Mouse (Mus musculus) megakaryocyte, adult 5-6 weeks (primary cell): ENCODE results near the gene Slc30a6. TPM values are rescaled to one million over a fixed set of nuclear protein-coding genes. Genes with fewer than 3 reads are reported as not detected.

Experiments used
- ATAC-seq: 2 replicates; pipeline ENCODE4 v1.8.0; 2016; ENCODE audit warnings: mild to moderate bottlenecking, inconsistent platforms; ENCODE audit not compliant: poor library complexity, severe bottlenecking
- total RNA-seq, 2 experiments: library from RNA; stranded (forward) in 1 of 2; stranded (reverse) in 1 of 2; fragments of 153-499, 151-499 nt in 1 of 2; fragments of 221-1000, 200-1000 nt in 1 of 2; gene quantifications; 2 replicates each; pipeline versions ENCODE4 v1.2.3 to v1.2.4; 2015 to 2017

Slc30a6 gene
- 14.1 and 15.9 TPM in 2 replicates for total RNA-seq (2015)
- total RNA-seq (2017) = 7.8 and 12.2 TPM in 2 replicates

DNA sequence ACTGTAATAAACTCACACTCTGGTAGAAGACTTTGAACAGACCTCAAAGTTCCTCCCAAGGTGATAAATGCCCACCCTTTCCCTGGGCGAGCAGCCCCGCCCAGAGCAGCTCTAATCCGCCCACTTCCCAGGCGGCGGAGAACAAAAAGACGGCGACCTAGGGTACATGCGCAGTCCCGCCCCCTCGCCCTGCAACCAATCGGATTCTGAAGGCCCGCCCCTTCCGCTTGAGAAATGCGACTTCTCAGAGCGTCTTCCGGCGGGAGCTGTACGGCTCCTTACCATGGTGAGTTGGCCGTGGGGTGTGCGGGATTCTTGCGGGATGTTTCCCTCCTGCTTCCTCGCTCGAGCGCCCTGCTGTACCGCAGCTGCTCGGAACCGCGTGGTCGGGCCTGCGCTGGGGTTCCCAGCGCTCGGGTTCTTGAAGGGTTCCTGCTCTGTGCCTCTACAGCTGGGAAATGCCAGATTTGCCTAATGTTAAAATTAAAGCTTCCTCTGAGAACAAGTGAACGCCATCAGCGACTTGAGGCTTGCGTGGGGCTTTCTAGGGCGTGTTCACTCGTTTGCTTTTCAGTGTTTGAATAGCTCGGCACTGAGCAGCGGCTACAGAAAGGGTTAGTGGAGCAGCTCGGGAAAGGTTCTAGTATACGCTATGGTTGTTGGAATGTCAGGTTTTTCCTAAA, at the start of gene Slc30a6:
Gene Slc30a6 (plus strand): TSS at position 226 of the 683 bp plus-strand sequence.
- peak; percentile 99 for ATAC-seq

DNA sequence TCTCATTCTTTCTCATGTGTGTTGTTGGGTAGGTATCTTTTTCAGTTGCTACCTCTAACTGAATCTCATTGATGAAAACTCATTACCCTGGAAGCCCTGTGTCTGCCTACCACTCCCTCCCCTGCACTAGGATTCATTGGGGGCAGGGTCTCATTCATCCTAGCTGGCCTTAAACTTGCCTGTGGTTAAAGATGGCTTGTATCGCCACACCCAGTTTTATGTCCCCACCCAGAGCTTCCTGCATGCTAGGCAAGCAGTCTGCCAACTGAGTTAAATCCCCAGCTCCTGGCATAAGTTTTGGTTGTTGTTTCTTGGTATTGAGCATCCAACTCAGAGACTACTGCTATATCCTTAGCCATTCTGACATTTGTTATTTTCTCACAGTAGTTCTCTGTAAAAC, 31.8 kb upstream of the Slc30a6 start:
- 0 out of 2 replicates have a peak, but pooled peaks have one; percentile 35 for ATAC-seq

DNA sequence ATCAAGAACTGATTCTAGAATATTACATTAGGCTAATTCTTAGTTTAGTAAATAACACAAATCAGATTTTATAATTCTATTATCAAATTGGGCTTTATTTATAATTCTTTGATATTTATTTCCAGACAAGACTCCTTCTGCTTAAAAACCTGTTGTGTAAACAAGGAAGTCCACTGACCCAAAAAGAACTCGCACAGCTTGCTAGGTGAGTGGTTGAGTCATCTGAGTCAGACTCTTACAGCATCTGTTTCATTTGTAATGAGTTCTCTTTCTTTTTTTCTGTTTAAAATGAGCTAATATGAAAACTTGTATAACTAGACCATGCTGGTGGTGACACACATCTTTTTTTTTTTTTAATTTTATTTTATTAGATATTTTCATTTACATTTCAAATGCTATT, 18.5 kb upstream of the Slc30a6 start:
- no peak for ATAC-seq

DNA sequence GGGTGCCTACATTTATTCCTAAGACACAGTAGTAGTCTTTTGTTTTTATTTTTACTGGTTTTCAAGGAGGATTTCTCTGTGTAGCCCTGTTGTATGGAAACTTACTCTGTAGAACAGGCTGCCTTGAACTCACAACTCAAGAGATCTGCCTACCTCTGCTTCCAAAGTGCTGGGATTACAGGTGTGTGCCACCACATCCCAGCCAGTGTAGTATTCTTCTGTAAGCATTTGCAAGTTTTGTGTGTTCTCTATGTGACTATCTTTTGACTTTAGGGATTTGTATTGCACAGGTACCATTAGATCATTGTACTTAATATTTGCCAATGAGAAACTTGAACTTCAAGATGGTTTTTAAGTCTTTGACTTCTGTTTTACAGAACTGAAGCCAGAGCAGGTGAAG, 8.8 kb upstream of the Slc30a6 start:
- no peak for ATAC-seq

DNA sequence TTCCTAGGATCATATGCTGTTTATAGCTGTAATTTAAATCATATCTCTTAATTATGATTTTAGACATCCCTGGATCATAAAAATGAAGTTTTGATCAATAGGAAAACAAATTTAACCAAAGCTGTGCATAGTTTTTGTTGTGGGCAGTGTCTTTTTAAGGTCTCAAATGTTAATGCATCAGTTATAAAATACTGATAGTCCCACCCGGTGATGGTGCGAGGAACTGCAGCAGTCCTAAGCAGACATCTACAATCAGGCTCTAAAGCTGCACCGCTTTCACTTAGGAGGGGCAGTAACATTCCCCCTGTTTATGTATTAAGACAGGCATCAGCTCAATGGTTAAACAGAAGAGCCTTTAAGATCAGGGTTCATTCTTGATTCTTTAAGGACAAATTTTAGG, 5.6 kb upstream of the Slc30a6 start:
- no peak for ATAC-seq

DNA sequence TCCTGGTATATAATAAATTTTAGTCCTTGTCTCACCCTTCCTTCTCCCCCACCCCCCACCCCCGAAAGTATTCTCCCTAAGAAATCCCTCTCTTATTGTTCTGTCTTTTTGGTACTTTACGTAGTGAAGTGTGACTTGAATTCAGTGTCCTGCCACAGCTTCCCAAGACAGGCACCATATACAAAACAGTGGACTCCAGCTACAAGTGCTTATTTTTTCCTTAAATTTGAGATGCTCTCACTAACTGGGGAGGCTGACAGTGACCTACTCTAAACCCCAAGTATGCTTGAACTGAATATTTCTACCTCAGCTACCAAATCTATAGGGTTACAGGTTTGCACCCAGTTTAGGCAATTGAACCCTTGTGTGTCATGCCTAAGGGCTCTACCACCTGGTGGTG, 1.0 kb upstream of the Slc30a6 start:
- 0 out of 2 replicates have a peak, but pooled peaks have one; percentile 4 for ATAC-seq

DNA sequence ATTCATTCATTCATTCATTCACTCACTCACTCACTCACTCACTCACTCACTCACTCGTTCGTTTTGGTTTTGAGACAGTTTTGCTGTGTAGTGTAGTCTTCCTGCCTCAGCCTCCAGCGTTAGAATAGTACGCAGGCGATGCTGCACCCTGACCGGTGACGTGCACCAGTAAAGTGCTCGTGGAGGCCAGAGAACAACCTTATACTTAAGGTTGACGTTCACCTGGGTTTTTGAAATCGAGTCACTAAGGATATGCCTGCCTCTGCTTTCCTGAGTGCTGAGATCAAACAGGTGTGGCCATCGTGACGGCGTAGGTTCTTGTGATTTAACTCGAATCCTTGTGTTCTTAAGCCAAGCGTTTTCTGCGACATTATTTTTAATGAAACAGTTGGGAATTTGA, 553 bp upstream of the Slc30a6 start:
- ATAC-seq = peak; percentile 25

DNA sequence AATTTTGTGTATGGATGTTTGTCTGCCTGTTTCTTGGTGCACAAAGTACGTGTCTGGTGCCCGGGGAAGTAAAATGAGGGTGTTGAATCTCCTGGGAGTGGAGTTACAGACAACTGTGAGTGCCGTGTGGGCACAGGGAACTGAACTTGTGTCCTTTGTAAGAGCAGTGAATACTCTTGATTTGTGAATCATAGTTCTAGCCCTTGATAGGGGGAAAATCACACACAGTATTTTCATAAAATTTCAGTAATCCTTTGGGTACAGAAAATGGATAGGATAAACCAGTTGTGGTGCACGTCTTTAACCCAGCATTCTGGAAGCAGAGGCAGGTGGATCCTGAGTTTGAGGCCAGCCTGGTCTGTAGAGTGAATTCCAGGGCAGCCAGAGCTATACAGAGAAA, 1.4 kb downstream of the Slc30a6 start:
- ATAC-seq = no peak

DNA sequence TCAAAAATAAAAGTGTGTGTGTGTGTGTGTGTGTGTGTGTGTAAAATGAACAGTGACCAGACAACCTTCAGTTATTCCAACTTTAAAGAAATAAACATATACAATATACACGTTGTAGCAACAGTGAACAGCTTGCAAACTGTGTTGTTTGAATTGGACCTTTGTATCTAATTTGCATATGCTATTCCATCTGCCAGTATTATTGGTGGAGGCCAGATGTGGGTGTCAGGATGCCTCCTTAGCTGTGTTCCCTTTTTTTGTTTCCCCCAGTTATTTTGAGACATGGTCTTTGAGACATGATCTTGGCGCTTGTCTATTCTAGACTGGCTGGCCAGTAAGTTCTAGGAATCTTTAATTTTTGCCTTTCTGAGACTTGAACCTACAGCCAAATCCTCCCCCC, 1.8 kb downstream of the Slc30a6 start:
- ATAC-seq = no peak

DNA sequence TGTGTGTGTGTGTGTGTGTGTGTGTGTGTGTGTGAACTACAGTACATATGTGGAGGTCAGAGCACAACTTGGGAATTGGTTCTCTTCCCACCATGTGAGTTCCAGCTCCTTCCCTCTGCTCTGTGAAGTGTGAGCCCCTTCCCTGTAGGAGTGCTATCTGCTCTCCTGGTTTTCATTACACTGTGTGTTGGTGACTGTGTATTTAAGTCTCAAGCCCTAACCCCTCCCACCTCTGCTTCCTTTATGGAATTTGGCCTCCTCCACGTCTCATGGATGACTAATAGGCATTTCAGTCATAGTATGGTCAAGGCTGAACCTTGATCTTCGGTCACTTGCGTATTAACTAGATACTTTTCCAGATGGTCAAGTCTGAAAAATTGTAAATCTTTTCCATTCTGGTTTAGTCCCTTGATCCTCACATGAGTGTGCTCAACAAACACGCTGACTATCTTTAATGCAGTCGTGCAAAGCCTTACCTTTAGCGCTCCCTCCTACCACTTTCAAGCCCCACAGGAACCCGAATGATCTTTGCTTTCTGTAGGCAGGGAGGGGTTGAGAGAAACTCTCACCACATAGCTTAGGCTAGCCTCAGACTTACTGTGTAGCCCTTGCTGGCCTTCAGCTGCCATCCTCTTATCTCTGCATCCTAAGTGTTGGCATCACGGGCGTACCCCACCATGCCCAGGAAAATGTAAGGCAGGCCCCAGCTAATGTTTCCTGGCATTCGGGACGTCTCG, 7.2 kb downstream of the Slc30a6 start:
- no peak for ATAC-seq

DNA sequence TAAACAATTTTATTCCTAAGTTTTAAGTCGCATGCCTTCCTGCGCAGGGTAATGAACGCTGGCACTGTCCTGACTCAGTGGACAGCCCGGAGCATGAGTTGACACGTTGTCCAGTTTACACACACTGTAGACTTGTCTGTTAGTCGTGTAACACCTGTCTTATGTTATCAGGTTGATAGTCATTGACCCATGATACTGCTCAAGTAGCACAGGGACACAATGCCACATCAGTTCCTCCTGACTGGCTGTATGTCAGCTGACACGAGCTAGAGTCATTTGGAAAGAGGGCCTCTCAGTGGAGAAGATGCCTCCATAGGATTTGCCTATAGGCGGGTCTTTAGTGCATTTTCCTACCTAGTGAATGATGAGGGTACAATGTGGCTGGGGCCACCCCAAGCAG, 11.1 kb downstream of the Slc30a6 start:
- no peak for ATAC-seq

DNA sequence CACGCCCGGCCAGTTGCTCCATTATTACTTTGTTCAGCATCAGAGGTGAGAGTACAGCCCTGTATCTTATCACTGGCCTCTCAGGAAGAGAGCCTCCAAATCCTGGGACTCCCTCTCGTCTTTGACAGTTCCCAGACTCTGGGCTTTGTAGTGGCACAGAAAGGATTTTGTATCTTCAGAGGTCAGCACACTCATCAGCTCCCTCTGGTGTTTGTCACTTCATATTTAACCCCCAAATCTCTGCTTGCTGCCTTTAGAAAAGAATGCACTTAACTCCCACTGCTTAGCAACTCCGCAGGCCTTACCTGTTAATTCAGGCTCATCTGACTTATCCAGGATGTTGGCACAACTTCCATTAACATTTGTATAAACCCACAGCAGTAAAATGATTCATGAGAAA, 14.3 kb downstream of the Slc30a6 start:
- no peak for ATAC-seq

DNA sequence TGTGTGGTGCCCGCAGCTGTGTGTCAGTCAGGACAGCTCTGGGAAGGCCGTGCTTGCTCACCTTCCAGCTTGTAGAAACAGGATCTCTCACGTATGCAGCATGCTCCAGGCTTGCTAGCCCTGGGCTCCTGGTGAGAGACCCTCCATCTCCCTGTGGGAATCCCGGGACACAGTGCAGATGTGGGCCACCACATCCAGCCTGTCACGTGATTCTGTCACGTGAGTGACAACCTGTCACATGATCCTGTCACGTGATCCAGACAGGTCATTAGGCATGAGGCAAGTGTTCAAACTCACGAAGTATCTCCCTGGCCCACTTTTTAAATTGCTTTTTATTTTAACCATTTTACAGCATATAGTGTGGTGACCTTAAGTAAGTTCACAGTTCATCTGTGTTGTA, 17.9 kb downstream of the Slc30a6 start:
- ATAC-seq = no peak

DNA sequence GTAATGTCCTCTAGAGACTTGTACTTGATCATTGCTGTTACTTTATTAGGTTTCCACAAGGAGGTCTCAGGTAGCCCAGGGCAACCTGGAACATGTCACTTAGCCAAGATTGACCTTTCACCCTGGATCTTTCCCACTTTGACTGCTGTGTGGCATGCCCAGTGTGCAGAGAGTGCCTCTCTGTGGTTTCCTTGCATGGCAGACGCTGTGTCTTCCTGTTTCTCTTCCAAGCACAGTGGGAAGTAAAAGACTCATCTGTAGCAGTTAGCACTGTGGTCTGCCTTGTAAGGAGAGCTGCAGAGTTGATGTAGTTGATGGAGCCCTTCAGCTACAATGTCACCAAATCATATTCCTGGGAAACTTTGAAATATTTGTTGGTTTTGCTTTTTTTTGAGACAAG, 19.3 kb downstream of the Slc30a6 start:
- ATAC-seq = peak; percentile 67

DNA sequence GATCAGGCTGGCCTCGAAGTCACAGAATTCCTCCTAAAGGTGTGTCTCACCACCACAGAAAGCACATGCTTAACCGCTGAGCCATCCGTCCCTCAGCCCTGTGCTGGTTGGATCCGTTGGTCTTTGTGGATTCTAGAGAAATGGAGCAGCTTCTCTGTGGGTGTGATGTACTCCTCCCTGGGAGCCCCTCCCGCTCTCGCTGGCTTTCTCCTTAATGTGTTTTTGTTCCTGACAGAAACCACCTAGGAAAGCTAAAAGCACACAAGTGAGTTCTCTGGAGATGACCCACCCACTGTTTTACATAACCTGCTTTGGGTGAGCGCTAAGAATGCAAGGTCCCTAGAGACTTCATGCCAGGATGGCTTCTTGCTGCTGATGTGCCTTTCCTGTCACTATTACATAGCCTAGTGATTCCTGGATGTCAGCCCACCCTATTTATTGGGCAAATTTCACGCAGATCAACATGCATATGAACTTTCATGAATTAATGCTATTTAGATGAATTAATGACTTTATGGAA, 21.5 kb downstream of the Slc30a6 start:
- ATAC-seq = no peak

DNA sequence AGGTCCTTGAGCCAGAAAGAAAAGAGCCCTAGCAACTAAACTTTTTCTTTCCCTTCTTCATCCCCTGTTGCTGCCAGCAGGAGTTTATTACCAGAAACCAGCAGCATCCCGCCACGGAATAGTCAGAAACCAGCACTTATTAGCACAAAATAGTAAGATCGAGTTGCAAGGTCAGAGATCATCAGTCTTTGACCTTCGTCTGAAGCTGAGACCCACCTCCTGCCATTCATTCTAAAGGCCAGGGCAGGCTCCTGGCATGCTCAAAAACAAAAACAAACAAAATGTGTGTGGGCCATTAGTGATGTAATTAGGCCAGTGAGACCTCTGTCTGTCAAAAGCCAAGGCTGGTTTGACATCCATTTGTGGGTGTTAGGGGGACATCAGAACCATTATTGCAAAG, 22.8 kb downstream of the Slc30a6 start:
- no peak for ATAC-seq

DNA sequence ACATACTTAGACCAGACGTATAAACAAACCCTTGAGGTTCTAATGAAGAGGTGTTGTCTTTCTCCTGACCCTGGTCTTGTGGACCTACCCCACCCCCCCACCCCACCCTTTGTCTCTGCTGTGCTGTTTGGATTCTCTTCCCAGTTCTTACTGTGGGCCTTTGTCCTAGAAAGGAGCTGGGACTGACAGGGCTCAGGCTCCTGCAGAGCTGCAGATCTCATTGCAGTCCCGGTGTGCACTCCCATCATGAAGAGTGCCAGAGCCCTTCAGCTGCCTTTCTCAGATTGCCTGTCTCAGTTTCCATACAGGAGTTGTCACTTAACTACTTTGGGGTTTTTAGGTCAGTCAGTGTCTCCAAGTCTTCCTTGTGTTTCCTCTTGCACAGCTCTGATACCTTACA, 25.2 kb downstream of the Slc30a6 start:
- ATAC-seq = no peak

DNA sequence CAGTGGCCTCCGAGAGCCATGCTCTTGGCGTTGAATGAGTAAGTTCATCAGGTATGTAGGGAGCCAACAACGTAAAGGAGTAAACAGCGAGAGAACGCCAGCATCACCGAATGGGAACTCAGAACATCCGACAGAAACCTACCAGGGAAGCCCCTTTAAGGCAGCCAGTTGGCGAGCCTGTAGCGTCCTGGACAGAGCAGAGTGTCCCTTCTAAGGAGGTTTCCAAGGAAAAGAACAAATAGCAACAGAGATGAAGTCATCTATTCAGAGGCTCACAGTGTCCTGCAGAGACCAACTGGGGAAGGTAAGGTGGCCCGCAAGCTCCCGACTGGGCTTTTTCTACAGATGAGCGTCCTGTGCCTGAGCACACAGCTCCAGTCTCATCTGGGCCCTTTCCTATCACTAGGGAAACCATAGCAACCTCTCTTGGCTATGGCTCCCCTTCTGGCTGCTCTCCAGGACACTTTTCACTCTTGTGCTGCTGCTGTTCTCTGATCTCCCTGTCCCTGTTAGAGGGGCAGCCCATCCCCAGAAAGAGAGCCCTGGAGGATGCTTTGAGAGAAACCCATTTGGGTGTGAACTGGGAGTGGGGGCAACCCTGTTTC, 29.1 kb downstream of the Slc30a6 start:
- ATAC-seq = no peak

DNA sequence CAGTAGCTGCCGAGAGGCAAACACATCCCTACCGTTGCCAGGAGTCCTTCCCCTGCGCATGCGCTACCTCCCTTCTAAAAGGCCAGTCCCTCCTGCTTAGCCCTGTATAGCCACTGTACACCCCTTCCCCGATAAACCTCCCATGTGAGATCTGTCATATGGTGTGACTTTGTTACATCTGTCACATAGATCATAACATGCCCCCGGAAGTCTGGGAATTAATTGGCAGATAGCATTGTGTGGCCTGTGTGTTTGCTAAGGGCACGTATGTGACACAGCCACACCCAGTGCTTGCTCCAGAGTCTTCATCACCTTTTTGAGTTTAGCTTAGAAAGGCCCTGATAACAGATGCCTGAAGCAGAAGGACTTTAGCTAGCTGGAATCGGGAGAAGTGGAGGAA, 34.7 kb downstream of the Slc30a6 start:
- no peak for ATAC-seq

DNA sequence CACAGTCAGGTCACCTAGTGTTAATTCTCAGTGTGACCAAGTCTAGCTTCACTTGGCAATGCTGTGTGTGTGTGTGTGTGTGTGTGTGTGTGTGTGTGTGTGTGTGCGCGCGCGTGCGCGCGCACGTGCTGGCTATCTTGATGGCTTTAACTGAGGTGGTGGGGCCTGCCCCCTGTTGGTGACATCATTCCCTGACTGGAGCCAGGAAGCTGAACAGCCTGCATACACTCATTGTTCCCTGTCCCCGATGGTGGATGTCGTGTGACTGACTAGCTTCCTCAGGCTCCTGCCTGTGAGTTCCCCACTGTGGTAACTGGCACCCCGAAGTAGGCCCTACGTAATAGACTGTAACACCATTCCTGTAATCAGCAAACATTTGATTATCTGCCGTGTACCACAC, 36.1 kb downstream of the Slc30a6 start:
- 0 out of 2 replicates have a peak, but pooled peaks have one; percentile 30 for ATAC-seq

DNA sequence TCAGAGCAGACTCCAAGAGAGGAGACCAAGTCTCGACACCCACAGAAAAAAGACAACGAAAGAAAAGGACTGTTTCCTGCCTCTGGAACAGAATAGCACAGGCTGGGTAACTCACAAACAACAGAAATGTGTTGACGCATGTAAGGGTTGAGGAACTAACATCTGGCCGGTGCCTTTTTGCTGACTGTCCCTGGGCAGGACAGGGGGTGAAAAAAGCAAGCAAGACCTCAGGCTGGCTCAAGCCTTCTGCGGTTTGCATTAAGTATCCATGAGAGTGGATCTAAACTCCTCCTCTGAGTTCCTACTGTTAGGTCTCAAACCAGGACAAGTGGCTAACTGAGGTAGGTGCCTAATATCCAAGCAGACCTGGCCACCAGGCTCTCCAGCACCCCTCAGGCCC, 37.2 kb downstream of the Slc30a6 start:
- ATAC-seq = no peak

DNA sequence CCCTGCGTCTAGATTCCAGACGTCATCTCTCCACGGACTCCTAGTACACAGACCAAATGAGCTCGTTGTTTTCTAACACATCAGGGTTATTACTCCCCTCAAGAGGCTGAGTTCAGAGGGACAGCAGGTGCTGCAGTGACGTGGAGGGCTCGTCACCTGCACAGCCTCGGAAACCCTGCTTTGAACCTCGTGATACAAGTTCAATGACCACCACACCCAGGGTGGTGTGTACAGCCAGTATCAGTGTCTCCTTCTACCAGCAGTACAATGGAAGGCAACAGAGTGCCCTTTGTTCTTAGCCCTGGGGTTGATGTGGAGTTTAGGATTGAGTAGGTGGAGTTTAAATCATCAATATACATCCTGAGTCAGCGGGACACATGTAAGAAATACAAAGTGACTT, 42.4 kb downstream of the Slc30a6 start:
- ATAC-seq = no peak
